Mouse (Mus musculus) c-Kit-negative CD71-positive TER-119-positive erythroid progenitor cells, embryonic 14.5 days (primary cell): ENCODE measurements around the gene Dok3.

ENCODE experiments used
- DNase-seq: peaks from one replicate; pipeline ENCODE4 v3.0.0-alpha.2; 2013; ENCODE audit warnings: low read depth, low spot score

Dok3 gene

DNA sequence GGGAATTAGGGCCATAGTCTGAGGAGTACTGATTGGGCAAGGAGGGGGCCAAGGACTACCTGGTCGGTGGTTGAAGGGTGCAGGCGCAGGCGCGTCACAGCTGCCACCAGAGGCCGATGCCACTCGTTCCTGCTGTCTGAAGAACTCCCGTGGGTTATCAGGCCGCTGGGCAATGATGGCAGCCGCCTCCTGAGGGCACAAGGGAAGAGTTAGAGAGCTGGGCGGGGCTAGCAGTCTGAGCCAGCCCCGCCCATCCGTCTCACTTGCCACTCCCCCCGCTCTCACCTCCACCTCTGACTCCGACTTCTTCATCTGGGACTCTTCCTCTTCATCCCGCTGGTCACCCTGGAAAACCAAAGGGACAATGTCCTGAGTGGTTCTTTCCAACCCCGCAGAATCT is 51.6 kb downstream of the Dok3 start:
- no peak for DNase-seq

DNA sequence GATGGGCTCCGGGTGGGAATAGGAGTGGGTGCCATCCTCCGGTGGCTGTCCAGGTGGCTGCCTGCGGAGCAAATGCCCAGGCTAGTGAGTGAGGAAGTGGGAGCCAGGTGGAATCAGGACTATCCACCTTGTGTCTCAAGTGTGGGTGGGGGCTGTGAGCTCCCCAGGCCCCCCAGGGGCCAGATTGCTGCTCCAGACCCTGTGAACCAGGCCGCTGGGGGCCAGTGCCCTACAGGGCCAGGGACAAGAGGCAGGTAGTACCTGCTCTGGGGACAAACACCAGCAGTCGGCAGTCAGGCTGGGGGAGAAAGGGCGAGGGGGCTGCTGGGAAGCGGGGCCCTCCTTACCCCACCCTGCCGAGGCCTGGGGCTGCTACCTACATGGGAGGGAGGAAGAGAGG is 52.8 kb downstream of the Dok3 start:
- no peak for DNase-seq

DNA sequence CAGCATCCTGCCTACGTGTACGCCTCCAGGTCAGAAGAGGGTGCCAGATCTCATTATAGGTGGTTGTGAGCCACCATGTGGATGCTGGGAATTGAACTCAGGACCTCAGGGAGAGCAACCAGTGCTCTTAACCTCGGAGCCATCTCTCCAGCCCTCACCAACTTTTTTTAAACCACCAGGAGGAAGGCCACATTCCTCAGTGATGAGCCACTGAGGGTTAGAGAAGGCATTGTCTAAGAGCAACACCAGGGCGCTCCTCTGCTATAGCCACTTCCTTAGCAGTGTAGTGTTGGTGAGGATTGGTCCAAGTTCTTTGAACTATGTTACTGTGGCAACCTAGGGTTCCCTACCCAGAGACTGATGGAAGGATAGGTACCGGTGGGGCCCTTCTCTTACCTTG is 53.3 kb downstream of the Dok3 start:
- DNase-seq: no peak

DNA sequence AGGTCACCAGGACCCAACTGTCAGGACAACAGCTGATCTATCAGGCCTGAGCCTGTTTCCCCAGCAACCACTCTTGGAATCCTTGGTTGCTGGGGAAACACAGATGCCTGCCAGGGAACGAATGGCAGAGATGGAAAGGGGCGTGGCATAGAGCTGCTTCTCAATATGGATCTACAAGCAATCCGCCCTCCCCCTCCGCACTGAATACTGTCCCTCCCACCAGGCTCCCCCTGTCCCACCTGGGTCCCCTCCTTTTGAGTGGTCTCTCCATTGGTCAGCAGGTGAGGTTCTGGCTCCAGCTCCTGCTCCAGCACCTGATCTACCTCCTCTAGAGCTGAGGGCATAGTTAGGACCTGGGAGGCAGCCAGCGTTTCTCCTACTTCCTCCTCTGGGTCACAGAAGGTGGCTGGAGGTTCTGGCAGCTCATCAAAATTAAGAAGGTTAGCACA is 54.5 kb downstream of the Dok3 start:
- no peak for DNase-seq

DNA sequence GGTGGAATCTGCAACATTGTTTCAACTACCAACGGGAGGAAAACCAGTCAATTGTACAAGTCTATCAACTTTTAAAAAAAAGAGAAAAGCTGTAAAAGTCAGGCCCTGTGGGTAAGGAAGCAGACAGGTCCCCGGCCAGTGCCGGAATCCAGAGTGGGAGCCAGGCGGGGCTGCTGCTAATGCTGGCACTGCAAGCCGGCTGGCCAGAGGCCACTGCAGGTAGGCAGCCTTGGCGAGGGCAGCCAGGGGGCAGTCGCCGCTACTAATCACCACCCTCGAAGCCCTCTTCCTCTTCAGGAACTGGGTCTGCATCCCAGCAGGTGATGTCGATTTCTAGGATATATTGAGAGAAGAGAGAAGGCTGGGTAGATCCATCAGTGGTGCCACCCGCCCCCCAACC is 55.1 kb downstream of the Dok3 start:
- DNase-seq: no peak
